Mouse (Mus musculus) kidney, postnatal 0 days (tissue): ENCODE measurements at regions not wholly inside any gene's neighbourhood (a gene's known extent, or its start where the extent isn't known, plus 50 kb on each side); places are given as distances from the start of the nearest gene placed in this dataset.
A peak's percentile ranks its signal among the peaks of the same experiment; 100 is the strongest.

ENCODE experiments used
- ATAC-seq: fragments of 200-750 bp; cut with Nextera tagmentation; replicated peaks from 2 replicates; pipeline ENCODE4 v1.8.0; 2017; ENCODE audit warnings: low read depth, moderate number of reproducible peaks, moderate TSS enrichment, moderate library complexity; ENCODE audit not compliant: low FRiP score
- DNase-seq: peaks from one replicate; pipeline ENCODE4 v3.0.0-alpha.2; 2016; ENCODE audit warnings: low spot score
- H3K27ac ChIP-seq: fragments of 300-500 bp; sonication (generic); 2 replicates; pipeline ENCODE4 v1.5.1; 2014; ENCODE audit warnings: mild to moderate bottlenecking
- H3K27me3 ChIP-seq: fragments of 300-500 bp; sonication (generic); 2 replicates; pipeline ENCODE4 v1.6.1; 2014; ENCODE audit warnings: low read length, mixed read lengths; ENCODE audit not compliant: insufficient read depth
- H3K36me3 ChIP-seq: fragments of 300-500 bp; sonication (generic); 2 replicates; pipeline ENCODE4 v1.6.1; 2014; ENCODE audit warnings: low read length, mixed read lengths; ENCODE audit not compliant: insufficient read depth
- H3K4me1 ChIP-seq: fragments of 300-500 bp; sonication (generic); replicated peaks from 2 replicates; pipeline ENCODE4 v1.6.1; 2014; ENCODE audit warnings: antibody characterized with exemption, low read length, mixed read lengths; ENCODE audit not compliant: insufficient read depth
- H3K4me2 ChIP-seq: fragments of 300-500 bp; sonication (generic); 2 replicates; pipeline ENCODE4 v1.6.1; 2014; ENCODE audit warnings: mild to moderate bottlenecking, low read length, moderate library complexity, mixed read lengths
- H3K4me3 ChIP-seq: fragments of 300-500 bp; sonication (generic); replicated peaks from 2 replicates; pipeline ENCODE4 v1.5.1; 2014; ENCODE audit warnings: low read depth, low read length
- H3K9ac ChIP-seq: fragments of 300-500 bp; sonication (generic); 2 replicates; pipeline ENCODE4 v1.6.1; 2014; ENCODE audit warnings: low read depth, low read length
- H3K9me3 ChIP-seq: fragments of 300-500 bp; sonication (generic); replicated peaks from 2 replicates; pipeline ENCODE4 v1.6.1; 2016; ENCODE audit warnings: low read length, inconsistent platforms, mixed read lengths
- CTCF ChIP-seq: IDR thresholded peaks from 2 replicates; pipeline ENCODE4 v1.5.1; 2016; ENCODE audit warnings: antibody characterized with exemption, low read depth, mild to moderate bottlenecking, moderate library complexity
- WGBS: fragments of 180-500 bp; shearing (Covaris S2); extraction: QIAGEN DNeasy Blood & Tissue Kit; methylation state at CpG from one replicate; pipeline ENCODE4 v1.1.7; 2014; 5-methylcytosine and 5-hydroxymethylcytosine counted together

- 41% methylated on average over 10 of the region's 10 CpGs for WGBS
- DNase-seq (peak; percentile 5), ATAC-seq (no peak)
- H3K27me3 ChIP-seq: no peaks in the 10 kb centered on the region
- no peak overlapping the region for H3K27ac ChIP-seq
- no peak for TF ChIP-seq CTCF
- H3K9ac ChIP-seq: no peak overlapping the region
- H3K4me3 ChIP-seq: no peak overlapping the region
- no peaks in the 10 kb centered on the region for H3K4me1 ChIP-seq
- H3K9me3 ChIP-seq: no peaks in the 10 kb centered on the region
- H3K36me3 ChIP-seq: no peaks in the 10 kb centered on the region
- H3K4me2 ChIP-seq: no peak overlapping the region
Observed at GRCm38 (mm10) chr10:25857954-25858616, 220.0 kb upstream of the Gm9767 start.

GRCm38 (mm10) chr10:25844348-25844747 is 233.7 kb upstream of the Gm9767 start:
- no peak for ATAC-seq
- no peak overlapping the region for H3K4me3 ChIP-seq
- H3K9ac ChIP-seq: no peak overlapping the region
- H3K4me2 ChIP-seq: no peak overlapping the region
- H3K27ac ChIP-seq: no peak overlapping the region
- no peak for TF ChIP-seq CTCF
- no peak for DNase-seq
- no peaks in the 10 kb centered on the region for H3K36me3 ChIP-seq
- H3K9me3 ChIP-seq: no peaks in the 10 kb centered on the region
- H3K27me3 ChIP-seq: no peaks in the 10 kb centered on the region
- no peaks in the 10 kb centered on the region for H3K4me1 ChIP-seq

- Histone ChIP-seq H3K4me1 (no peaks in the 10 kb centered on the region), H3K9ac (no peak overlapping the region)
- WGBS: 77% methylated on average over 2 of the region's 2 CpGs
Observed at GRCm38 (mm10) chr10:25829275-25829674, 248.8 kb upstream of the Gm9767 start.

GRCm38 (mm10) chr10:25804223-25804622 is 268.2 kb upstream of the Smlr1 start:
- Histone ChIP-seq H3K9me3 (no peaks in the 10 kb centered on the region), H3K27me3 (no peaks in the 10 kb centered on the region), H3K9ac (no peak overlapping the region), H3K27ac (no peak overlapping the region), H3K4me1 (no peaks in the 10 kb centered on the region), H3K4me3 (no peak overlapping the region), H3K36me3 (no peaks in the 10 kb centered on the region), H3K4me2 (no peak overlapping the region)
- ATAC-seq: no peak
- WGBS: 77% methylated on average over 3 of the region's 3 CpGs
- no peak for TF ChIP-seq CTCF
- DNase-seq: no peak

More at GRCm38 (mm10) chr10:25829275-25829674, 248.8 kb upstream of the Gm9767 start:
- no peak for ATAC-seq
- H3K36me3 ChIP-seq: no peaks in the 10 kb centered on the region
- DNase-seq: no peak
- H3K4me3 ChIP-seq: no peak overlapping the region
- H3K9me3 ChIP-seq: no peaks in the 10 kb centered on the region
- no peaks in the 10 kb centered on the region for H3K27me3 ChIP-seq
- no peak overlapping the region for H3K4me2 ChIP-seq
- no peak for TF ChIP-seq CTCF
- H3K27ac ChIP-seq: no peak overlapping the region

GRCm38 (mm10) chr10:25801499-25801898 is 265.4 kb upstream of the Smlr1 start:
- Histone ChIP-seq H3K9ac (no peak overlapping the region), H3K4me3 (no peak overlapping the region), H3K27me3 (no peaks in the 10 kb centered on the region), H3K4me1 (no peaks in the 10 kb centered on the region), H3K36me3 (no peaks in the 10 kb centered on the region), H3K4me2 (no peak overlapping the region), H3K9me3 (no peaks in the 10 kb centered on the region), H3K27ac (no peak overlapping the region)
- no peak for DNase-seq
- 53% methylated on average over 2 of the region's 2 CpGs for WGBS
- no peak for ATAC-seq
- no peak for TF ChIP-seq CTCF

- Histone ChIP-seq H3K4me3 (no peak overlapping the region), H3K27me3 (no peaks in the 10 kb centered on the region), H3K4me1 (no peaks in the 10 kb centered on the region), H3K9me3 (no peaks in the 10 kb centered on the region), H3K27ac (no peak overlapping the region), H3K4me2 (no peak overlapping the region), H3K36me3 (no peaks in the 10 kb centered on the region), H3K9ac (no peak overlapping the region)
- DNase-seq (no peak), ATAC-seq (no peak)
- 98% methylated on average over 2 of the region's 2 CpGs for WGBS
- no peak for TF ChIP-seq CTCF
Observed at GRCm38 (mm10) chr10:25798881-25799280, 262.8 kb upstream of the Smlr1 start.

- DNase-seq: peak; percentile 66
Observed at GRCm38 (mm10) chr10:25790363-25790821, 254.3 kb upstream of the Smlr1 start.

More at GRCm38 (mm10) chr10:25790363-25790821, 254.3 kb upstream of the Smlr1 start:
- TF ChIP-seq CTCF: no peak
- Histone ChIP-seq H3K27ac (no peak overlapping the region), H3K4me3 (no peak overlapping the region), H3K36me3 (no peaks in the 10 kb centered on the region), H3K4me1 (no peaks in the 10 kb centered on the region), H3K9me3 (no peaks in the 10 kb centered on the region), H3K27me3 (no peaks in the 10 kb centered on the region), H3K4me2 (no peak overlapping the region), H3K9ac (no peak overlapping the region)
- no peak for ATAC-seq
- WGBS: 64% methylated on average over 3 of the region's 3 CpGs
